Mouse (Mus musculus) embryonic facial prominence, embryonic 14.5 days (tissue): Measurements from ENCODE around the gene Hivep1. TPM values are rescaled to one million over a fixed set of nuclear protein-coding genes. Genes with fewer than 3 reads are reported as not detected.

ENCODE experiments used
- ATAC-seq: fragments of 200-750 bp; cut with Nextera tagmentation; 2 replicates; pipeline ENCODE4 v1.8.0; 2017; ENCODE audit warnings: low read depth, moderate number of reproducible peaks, moderate TSS enrichment
- DNase-seq: peaks from one replicate; pipeline ENCODE4 v3.0.0-alpha.2; 2015; ENCODE audit warnings: low spot score
- H3K27ac ChIP-seq: fragments of 300-500 bp; sonication (generic); replicated peaks from 2 replicates; pipeline ENCODE4 v1.5.1; 2014; ENCODE audit warnings: low read depth, mild to moderate bottlenecking, low read length, moderate library complexity
- H3K27me3 ChIP-seq: fragments of 300-500 bp; sonication (generic); replicated peaks from 2 replicates; pipeline ENCODE4 v1.6.1; 2014; ENCODE audit warnings: low read length; ENCODE audit not compliant: control insufficient read depth, insufficient read depth
- H3K36me3 ChIP-seq: fragments of 300-500 bp; sonication (generic); 2 replicates; pipeline ENCODE4 v1.6.1; 2014; ENCODE audit warnings: low read length, mixed read lengths; ENCODE audit not compliant: control insufficient read depth, insufficient read depth
- H3K4me1 ChIP-seq: fragments of 300-500 bp; sonication (generic); 2 replicates; pipeline ENCODE4 v1.6.1; 2014; ENCODE audit warnings: antibody characterized with exemption, low read length; ENCODE audit not compliant: control insufficient read depth, insufficient read depth
- H3K4me2 ChIP-seq: fragments of 300-500 bp; sonication (generic); 2 replicates; pipeline ENCODE4 v1.6.1; 2014; ENCODE audit warnings: low read depth, mild to moderate bottlenecking, low read length, moderate library complexity, mixed read lengths
- H3K4me3 ChIP-seq: fragments of 300-500 bp; sonication (generic); 2 replicates; pipeline ENCODE4 v1.5.1; 2014; ENCODE audit warnings: low read depth, mild to moderate bottlenecking, low read length
- H3K9ac ChIP-seq: fragments of 300-500 bp; sonication (generic); 2 replicates; pipeline ENCODE4 v1.6.1; 2014; ENCODE audit warnings: low read depth, mild to moderate bottlenecking, low read length, moderate library complexity, mixed read lengths
- H3K9me3 ChIP-seq: fragments of 300-500 bp; sonication (generic); 2 replicates; pipeline ENCODE4 v1.6.1; 2016; ENCODE audit warnings: low read length; ENCODE audit not compliant: control insufficient read depth
- WGBS: fragments of 180-500 bp; shearing (Covaris S2); extraction: QIAGEN DNeasy Blood & Tissue Kit; methylation state at CpG from one replicate; pipeline ENCODE4 v1.1.7; 2014; 5-methylcytosine and 5-hydroxymethylcytosine counted together
- polyA plus RNA-seq: library from polyadenylated mRNA; unstranded; fragments of >200 nt; fragmentation: Nextera tagmentation; extraction: Ambion mirVana; gene quantifications from 2 replicates; pipeline ENCODE4 v1.2.1, GENCODE M21; 2014

Hivep1 gene
- polyA plus RNA-seq, 1 experiment from 2014 or later = 10.9 TPM

DNA sequence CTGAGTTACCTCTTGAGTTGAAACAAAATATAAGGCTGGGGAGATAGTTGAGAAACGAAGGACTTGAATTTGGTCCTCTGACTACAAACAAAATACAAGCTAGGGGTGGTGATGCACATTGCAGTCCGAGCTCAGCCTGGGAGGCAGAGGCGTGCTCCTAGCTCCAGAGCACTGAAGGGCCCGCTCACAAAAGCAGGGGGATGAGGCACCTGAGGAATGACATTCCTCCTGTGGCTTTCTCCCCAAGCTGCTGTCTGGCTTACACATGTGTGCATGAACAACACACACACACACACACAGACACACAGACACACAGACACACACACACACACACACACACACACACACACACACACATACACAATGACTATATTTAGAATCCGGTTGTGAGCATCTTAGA, 60.9 kb downstream of the Hivep1 start:
- H3K27ac ChIP-seq = no peak overlapping the region
- H3K36me3 ChIP-seq = no peaks in the 10 kb centered on the region
- no peaks in the 10 kb centered on the region for H3K27me3 ChIP-seq
- no peak overlapping the region for H3K4me3 ChIP-seq
- H3K9ac ChIP-seq = no peak overlapping the region
- no peak for DNase-seq
- no peak overlapping the region for H3K4me2 ChIP-seq
- WGBS = 76% methylated on average over 5 of the region's 5 CpGs
- ATAC-seq = no peak
- H3K4me1 ChIP-seq = no peaks in the 10 kb centered on the region
- H3K9me3 ChIP-seq = no peaks in the 10 kb centered on the region

DNA sequence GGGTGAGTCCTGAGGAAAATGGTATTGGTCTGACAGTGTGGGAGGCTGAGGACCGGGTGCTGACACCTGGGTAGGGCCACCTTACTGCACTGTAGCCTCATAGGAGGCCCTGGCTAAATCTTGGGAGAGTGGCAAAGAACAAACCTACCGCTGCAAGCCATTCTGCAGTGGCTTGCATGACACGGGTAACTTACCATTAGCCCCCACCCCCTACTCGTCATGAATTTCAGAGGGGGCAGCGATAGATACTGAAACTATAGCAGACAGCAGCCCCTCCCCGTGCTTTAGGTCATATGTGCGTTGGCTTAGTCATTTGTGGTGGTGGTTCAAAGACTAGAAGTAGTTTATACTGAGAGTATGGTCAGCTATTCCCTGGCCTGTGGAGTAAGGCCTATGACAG, 61.8 kb downstream of the Hivep1 start:
- no peak for DNase-seq

DNA sequence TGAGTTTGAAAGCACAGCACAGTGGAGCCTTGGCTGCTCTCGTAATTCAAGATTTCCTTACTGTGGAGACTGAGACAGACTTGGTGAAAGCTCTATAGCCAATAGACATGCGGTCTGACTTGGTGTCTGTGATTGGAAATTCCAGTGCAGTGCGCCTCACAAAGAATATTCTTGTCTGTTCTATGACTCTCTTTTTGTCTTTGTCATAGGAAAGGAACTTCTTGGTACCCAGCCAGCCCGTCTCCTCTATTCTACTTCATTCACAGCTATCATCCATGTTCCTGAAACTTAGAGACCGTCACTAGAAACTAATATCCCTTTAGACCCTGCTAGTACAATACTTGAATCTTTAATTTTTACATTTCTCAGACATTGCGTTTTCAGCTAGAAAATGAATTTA, 64.5 kb downstream of the Hivep1 start:
- no peak for DNase-seq
- 83% methylated on average over 6 of the region's 6 CpGs for WGBS
- Histone ChIP-seq H3K27me3 (no peaks in the 10 kb centered on the region), H3K4me1 (no peaks in the 10 kb centered on the region), H3K4me2 (no peak overlapping the region), H3K9ac (no peak overlapping the region), H3K9me3 (no peaks in the 10 kb centered on the region), H3K36me3 (no peaks in the 10 kb centered on the region), H3K27ac (no peak overlapping the region), H3K4me3 (no peak overlapping the region)
- ATAC-seq = no peak

More for the DNA sequence above, 61.8 kb downstream of the Hivep1 start:
- Histone ChIP-seq H3K9me3 (no peaks in the 10 kb centered on the region), H3K27ac (no peak overlapping the region), H3K4me1 (no peaks in the 10 kb centered on the region), H3K36me3 (no peaks in the 10 kb centered on the region), H3K4me3 (no peak overlapping the region), H3K27me3 (no peaks in the 10 kb centered on the region), H3K4me2 (no peak overlapping the region), H3K9ac (no peak overlapping the region)
- WGBS = 91% methylated on average over 7 of the region's 7 CpGs
- ATAC-seq = no peak

DNA sequence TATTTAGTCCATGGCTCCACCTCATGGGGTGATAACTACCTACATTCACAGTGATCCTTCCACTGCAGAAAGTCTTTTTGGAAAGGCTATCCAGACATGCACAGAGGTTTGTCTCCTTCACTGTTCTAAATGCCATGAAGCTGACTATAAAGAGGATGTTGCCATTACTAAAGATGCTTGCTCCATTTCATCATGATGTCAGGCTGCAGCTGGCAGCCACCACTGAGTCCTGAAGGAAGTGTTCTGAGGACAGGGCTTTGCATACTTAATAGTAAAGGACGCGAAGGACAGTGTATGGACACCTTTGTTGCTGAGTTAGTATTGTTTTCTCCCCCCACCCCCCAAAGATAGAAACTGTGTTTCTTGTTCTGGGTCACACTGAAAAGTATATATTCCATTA, 67.2 kb downstream of the Hivep1 start:
- H3K4me3 ChIP-seq = no peak overlapping the region
- H3K4me2 ChIP-seq = no peak overlapping the region
- no peak overlapping the region for H3K27ac ChIP-seq
- no peaks in the 10 kb centered on the region for H3K9me3 ChIP-seq
- no peaks in the 10 kb centered on the region for H3K27me3 ChIP-seq
- ATAC-seq (no peak), DNase-seq (no peak)
- 93% methylated on average over 2 of the region's 2 CpGs for WGBS
- H3K4me1 ChIP-seq = no peaks in the 10 kb centered on the region
- H3K9ac ChIP-seq = no peak overlapping the region
- peaks cover 8% of the 10 kb centered on the region for H3K36me3 ChIP-seq

DNA sequence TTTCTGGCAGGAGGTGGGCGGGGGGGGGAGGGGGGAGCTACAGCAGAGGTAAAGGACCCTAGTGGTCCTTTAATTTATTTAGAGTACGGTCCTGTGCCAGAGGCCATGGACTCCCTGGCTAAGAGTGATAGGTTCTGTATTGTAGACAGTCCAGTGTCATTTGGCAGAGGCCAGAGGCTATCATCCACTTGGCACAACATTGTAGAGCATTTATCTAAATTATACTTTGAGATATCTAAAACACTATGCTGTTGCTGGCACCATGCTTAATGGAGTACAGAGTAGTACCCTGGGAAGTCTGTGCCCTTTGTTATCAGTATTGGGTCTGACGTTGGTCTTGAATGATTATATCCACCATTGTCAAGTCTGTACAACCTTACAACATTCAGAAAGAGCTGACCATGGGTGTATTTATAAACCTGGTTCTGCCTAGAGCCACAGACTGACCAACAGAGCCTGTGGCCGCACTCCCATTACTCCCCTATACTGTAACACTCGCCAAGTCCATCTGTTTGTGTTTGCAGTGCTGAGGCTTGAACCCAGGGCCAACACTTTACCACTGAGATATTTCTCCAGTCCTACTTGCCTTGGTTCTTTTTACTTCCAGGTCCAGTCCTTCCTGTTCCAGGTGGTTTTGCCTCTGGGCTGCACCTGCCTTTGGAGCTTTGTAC, 69.4 kb downstream of the Hivep1 start:
- Histone ChIP-seq H3K9ac (no peak overlapping the region), H3K4me3 (no peak overlapping the region), H3K4me2 (no peak overlapping the region), H3K9me3 (no peaks in the 10 kb centered on the region), H3K36me3 (peaks cover 8% of the 10 kb centered on the region), H3K4me1 (no peaks in the 10 kb centered on the region), H3K27me3 (no peaks in the 10 kb centered on the region), H3K27ac (no peak overlapping the region)
- no peak for DNase-seq
- no peak for ATAC-seq
- WGBS = 86% methylated on average over 4 of the region's 5 CpGs

- Histone ChIP-seq H3K9me3 (no peaks in the 10 kb centered on the region), H3K4me1 (no peaks in the 10 kb centered on the region), H3K36me3 (peaks cover 8% of the 10 kb centered on the region), H3K4me2 (no peak overlapping the region), H3K27ac (no peak overlapping the region), H3K9ac (no peak overlapping the region), H3K27me3 (no peaks in the 10 kb centered on the region), H3K4me3 (no peak overlapping the region)
- WGBS = 73% methylated on average over 5 of the region's 5 CpGs
- ATAC-seq (no peak), DNase-seq (no peak)
Observed at GRCm38 (mm10) chr13:42121777-42122682, 70.2 kb downstream of the Hivep1 start.

- ATAC-seq (no peak), DNase-seq (no peak)
- Histone ChIP-seq H3K36me3 (no peaks in the 10 kb centered on the region), H3K9me3 (no peaks in the 10 kb centered on the region), H3K27ac (no peak overlapping the region), H3K4me2 (no peak overlapping the region), H3K4me1 (peaks cover 6% of the 10 kb centered on the region; the same call in 1 of the 2 replicates), H3K4me3 (no peak overlapping the region), H3K9ac (no peak overlapping the region), H3K27me3 (no peaks in the 10 kb centered on the region)
- WGBS = 67% methylated on average over 3 of the region's 3 CpGs
Observed at GRCm38 (mm10) chr13:42144627-42145026, 92.8 kb downstream of the Hivep1 start.

DNA sequence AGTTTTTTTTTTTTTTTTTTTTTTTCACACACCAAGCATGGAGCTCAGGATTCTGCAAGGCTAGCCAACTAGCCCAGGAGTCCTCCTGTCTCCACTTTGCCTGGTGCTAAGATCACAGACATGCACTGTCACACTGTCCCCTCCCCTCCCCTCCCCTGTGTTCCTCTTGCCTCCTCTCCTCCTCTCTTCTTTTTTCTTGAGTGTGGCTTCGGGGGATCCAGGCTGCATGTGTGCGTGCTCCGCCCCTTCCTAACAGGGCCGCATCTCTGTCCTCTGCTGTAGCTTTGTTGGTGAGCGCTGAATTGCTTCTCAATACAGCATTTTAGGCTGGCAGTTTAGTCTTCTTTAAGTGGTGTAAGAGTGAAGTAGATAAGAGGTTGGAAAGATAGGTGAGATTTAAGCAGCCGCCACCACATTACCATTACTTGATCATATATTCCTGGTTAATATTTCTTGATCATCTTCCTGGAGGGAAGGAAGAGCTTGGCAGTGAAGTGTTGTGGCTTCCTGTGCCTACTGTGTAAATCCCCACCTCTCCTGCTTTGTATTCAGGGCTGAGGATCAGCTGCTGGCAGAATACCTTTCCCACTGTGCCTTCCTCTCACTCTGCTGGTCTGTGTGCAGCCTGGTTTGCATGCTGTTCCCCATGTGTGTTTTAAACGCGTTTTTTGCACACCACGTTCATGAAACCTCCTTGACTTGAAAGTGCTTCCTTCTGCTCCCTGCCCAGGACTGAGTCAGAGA, 97.7 kb downstream of the Hivep1 start:
- no peak overlapping the region for H3K9ac ChIP-seq
- 36% methylated on average over 9 of the region's 9 CpGs for WGBS
- H3K4me2 ChIP-seq = no peak overlapping the region
- no peak for ATAC-seq
- no peak for DNase-seq
- H3K36me3 ChIP-seq = peaks cover under 1% of the 10 kb centered on the region
- H3K9me3 ChIP-seq = no peaks in the 10 kb centered on the region
- H3K4me1 ChIP-seq = peaks cover 14% of the 10 kb centered on the region; the same call in 1 of the 2 replicates
- peak overlapping the region; percentile 28; the same call in 1 of the 2 replicates for H3K27ac ChIP-seq
- H3K4me3 ChIP-seq = no peak overlapping the region
- no peaks in the 10 kb centered on the region for H3K27me3 ChIP-seq
